Mouse (Mus musculus) liver, adult 2 months (tissue): ENCODE results near the gene Uck1. TPM values are rescaled to one million over a fixed set of nuclear protein-coding genes. Genes with fewer than 3 reads are reported as not detected.
A peak's percentile ranks its signal among the peaks of the same experiment; 100 is the strongest.

ENCODE experiments used
- DNase-seq: peaks from one replicate; pipeline ENCODE4 v3.0.0-alpha.2; 2011; ENCODE audit warnings: low read depth, low spot score; ENCODE audit errors: extremely low read depth
- H3K27ac ChIP-seq: fragments of 200-500 bp; replicated peaks from 2 replicates; pipeline ENCODE4 v1.5.1; 2012; ENCODE audit warnings: low read depth, mild to moderate bottlenecking, control low read depth, inconsistent platforms, low read length; ENCODE audit not compliant: insufficient read depth
- H3K27me3 ChIP-seq: fragments of 200-500 bp; 2 replicates; pipeline ENCODE4 v1.6.1; 2012; ENCODE audit warnings: mild to moderate bottlenecking, moderate library complexity, low read length, inconsistent platforms; ENCODE audit not compliant: control insufficient read depth, insufficient read depth
- H3K36me3 ChIP-seq: fragments of 200-500 bp; 2 replicates; pipeline ENCODE4 v1.6.1; 2012; ENCODE audit warnings: low read length, inconsistent platforms; ENCODE audit not compliant: control insufficient read depth, insufficient read depth
- H3K4me1 ChIP-seq: fragments of 200-500 bp; 2 replicates; pipeline ENCODE4 v1.6.1; 2011; ENCODE audit warnings: low read length; ENCODE audit not compliant: control insufficient read depth, insufficient read depth
- H3K4me3 ChIP-seq: fragments of 200-500 bp; 2 replicates; pipeline ENCODE4 v1.5.1; 2011; ENCODE audit warnings: low read depth, mild to moderate bottlenecking, control low read depth, low read length, moderate library complexity; ENCODE audit not compliant: insufficient read depth
- H3K79me2 ChIP-seq: fragments of 200-500 bp; 2 replicates; pipeline ENCODE4 v1.6.1; 2012; ENCODE audit warnings: inconsistent platforms, mild to moderate bottlenecking, low read length, moderate library complexity; ENCODE audit not compliant: control insufficient read depth, insufficient read depth
- H3K9ac ChIP-seq: fragments of 200-500 bp; 2 replicates; pipeline ENCODE4 v1.6.1; 2012; ENCODE audit warnings: low read depth, mild to moderate bottlenecking, control low read depth, inconsistent platforms, low read length
- CTCF ChIP-seq: fragments of 200-500 bp; IDR thresholded peaks from 2 replicates; pipeline ENCODE4 v1.5.1; 2011; ENCODE audit warnings: low read depth, low read length, control low read depth
- POLR2A ChIP-seq: fragments of 200-500 bp; IDR thresholded peaks from 2 replicates; pipeline ENCODE4 v1.6.1; 2011; ENCODE audit warnings: low read length, control low read depth; ENCODE audit not compliant: insufficient read depth; ENCODE audit errors: extremely low read depth
- WGBS: fragments of 180-500 bp; shearing (Covaris S2); methylation state at CpG from one replicate; pipeline ENCODE4 v1.1.7; 2018; 5-methylcytosine and 5-hydroxymethylcytosine counted together
- polyA plus RNA-seq: library from polyadenylated mRNA; depleted of rRNA; stranded (reverse); fragments of >200 nt; gene quantifications from 2 replicates; pipeline ENCODE4 v1.2.3, GENCODE M21; 2012
- total RNA-seq: library from RNA; depleted of rRNA; stranded (reverse); fragments of >200 nt; gene quantifications from 2 replicates; pipeline ENCODE4 v1.2.3, GENCODE M21; 2014

The Uck1 gene
- total and polyA plus RNA-seq, 2 experiments, result 36.7 to 66.1 TPM

DNA sequence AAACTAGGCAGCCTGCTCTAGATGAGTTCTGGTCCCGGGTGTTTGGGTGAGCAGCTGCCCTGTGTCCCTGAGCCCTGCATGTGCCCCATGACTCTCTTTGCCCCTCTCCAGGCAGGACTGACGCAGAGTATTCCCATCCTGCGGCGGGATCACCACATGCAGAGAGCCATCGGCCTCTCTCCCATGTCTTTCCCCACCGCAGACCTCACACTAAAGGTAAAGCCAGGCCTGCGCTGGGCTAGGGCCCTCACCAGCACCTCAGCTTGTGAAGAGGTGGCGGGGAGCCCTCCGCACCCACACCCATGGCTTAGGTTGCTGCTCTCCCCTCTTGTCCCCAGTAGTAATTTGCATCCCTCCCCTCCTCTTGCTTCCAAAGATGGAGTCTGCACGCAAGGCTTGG lies 39.0 kb downstream of the Uck1 start:
- peaks cover 33% of the 10 kb centered on the region; the same call in 1 of the 2 replicates for H3K36me3 ChIP-seq
- H3K4me3 ChIP-seq, result no peak overlapping the region

GRCm38 (mm10) chr2:32220021-32220420 lies 39.9 kb downstream of the Uck1 start:
- peaks cover 33% of the 10 kb centered on the region; the same call in 1 of the 2 replicates for H3K36me3 ChIP-seq
- no peak for DNase-seq
- no peak overlapping the region for H3K27ac ChIP-seq

More for the DNA sequence above, 39.0 kb downstream of the Uck1 start:
- no peak for DNase-seq
- 98% methylated on average over 10 of the region's 10 CpGs for WGBS
- Histone ChIP-seq H3K27me3 (no peaks in the 10 kb centered on the region), H3K4me1 (no peaks in the 10 kb centered on the region), H3K9ac (no peak overlapping the region), H3K27ac (no peak overlapping the region), H3K79me2 (no peaks in the 10 kb centered on the region)
- no peak for TF ChIP-seq POLR2A

DNA sequence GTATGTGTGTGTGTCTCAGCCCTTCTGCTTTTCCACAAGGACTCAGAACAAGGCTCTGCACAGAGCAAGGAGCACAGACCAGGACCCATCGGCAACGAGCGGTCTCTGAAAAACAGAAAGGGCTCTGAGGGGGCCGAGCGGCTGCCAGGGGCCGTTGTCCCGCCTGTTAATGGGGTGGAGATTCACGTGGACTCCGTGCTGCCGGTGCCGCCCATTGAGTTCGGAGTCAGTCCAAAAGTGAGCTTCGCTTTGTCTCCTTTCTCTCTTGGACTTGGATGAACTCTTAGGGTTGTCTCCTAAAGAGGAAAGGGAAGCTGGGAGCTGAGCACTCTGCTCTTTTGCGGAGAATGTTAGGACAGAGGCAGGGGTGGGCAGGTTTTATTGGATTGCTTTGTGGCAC lies 40.5 kb downstream of the Uck1 start:
- Histone ChIP-seq H3K36me3 (peaks cover 33% of the 10 kb centered on the region; the same call in 1 of the 2 replicates), H3K27ac (no peak overlapping the region), H3K4me3 (no peak overlapping the region), H3K4me1 (no peaks in the 10 kb centered on the region), H3K27me3 (no peaks in the 10 kb centered on the region), H3K9ac (no peak overlapping the region), H3K79me2 (no peaks in the 10 kb centered on the region)
- 95% methylated on average over 14 of the region's 14 CpGs for WGBS
- no peak for DNase-seq
- no peak for TF ChIP-seq POLR2A
- TF ChIP-seq CTCF, result no peak

More at GRCm38 (mm10) chr2:32220021-32220420, 39.9 kb downstream of the Uck1 start:
- H3K4me1 ChIP-seq, result no peaks in the 10 kb centered on the region
- WGBS, result 93% methylated on average over 6 of the region's 6 CpGs
- H3K79me2 ChIP-seq, result no peaks in the 10 kb centered on the region
- no peaks in the 10 kb centered on the region for H3K27me3 ChIP-seq
- TF ChIP-seq CTCF, result no peak
- TF ChIP-seq POLR2A, result no peak
- H3K9ac ChIP-seq, result no peak overlapping the region
- no peak overlapping the region for H3K4me3 ChIP-seq

DNA sequence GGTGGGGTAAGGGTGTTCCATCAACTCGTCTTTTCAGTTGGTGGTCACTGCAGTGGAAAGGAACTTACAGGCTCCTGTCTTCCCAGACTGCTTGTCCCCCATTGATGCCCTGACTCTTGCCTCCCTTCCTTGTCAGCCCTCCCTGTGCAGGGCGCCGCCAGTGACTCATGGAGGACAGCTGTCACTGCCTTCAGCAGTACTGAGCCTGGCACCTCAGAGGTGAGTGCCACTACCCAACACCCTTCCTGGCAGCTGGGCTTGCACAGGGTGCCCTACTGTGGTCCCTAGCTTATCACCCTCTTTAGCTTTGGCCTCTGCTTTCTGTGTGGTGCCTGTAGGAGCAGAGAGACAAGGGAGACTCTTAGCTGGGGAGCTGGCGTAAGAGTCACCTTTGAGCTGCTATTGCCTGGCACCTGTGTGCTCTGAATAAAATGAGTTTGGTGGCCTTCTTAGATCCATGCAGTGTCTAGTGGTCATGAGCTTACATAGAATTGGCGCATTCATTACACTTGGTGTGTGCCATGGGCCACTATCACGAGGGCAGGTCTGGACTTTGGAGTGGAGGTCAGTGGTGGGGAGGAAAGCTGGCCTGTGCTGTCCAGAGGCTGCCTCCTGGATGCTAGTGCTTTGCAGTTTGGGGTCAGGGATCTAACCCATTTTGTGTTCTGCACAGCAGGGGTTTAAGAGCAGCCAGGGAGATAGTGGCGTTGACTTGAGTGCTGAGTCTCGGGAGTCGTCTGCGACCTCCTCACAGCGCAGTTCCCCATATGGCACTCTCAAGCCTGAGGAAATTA lies 41.2 kb downstream of the Uck1 start:
- Histone ChIP-seq H3K27me3 (no peaks in the 10 kb centered on the region), H3K4me1 (no peaks in the 10 kb centered on the region), H3K36me3 (peaks cover 31% of the 10 kb centered on the region; the same call in 1 of the 2 replicates), H3K9ac (no peak overlapping the region), H3K79me2 (no peaks in the 10 kb centered on the region), H3K4me3 (no peak overlapping the region), H3K27ac (no peak overlapping the region)
- 88% methylated on average over 11 of the region's 11 CpGs for WGBS
- no peak for TF ChIP-seq POLR2A
- no peak for TF ChIP-seq CTCF
- peak; percentile 10 for DNase-seq

DNA sequence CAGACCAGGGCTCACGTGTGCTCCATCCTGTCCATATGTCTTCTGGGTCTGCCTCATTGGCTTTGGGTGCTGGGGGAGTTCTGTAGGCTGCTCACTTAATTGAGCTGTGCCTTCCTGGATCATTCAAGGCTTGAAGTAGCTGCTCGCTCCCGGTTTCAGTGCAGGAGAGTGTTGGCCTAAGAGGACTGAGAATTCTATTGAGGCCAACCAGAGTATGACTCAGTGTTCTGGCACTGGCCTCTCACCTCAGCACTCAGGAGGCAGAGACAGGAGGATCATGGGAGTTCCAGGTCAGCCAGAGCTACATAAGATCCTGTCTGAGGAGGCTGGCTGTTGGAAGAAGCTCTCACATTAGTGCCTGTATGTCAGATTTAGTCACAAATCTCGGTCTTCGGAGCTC lies 41.8 kb downstream of the Uck1 start:
- Histone ChIP-seq H3K9ac (no peak overlapping the region), H3K79me2 (no peaks in the 10 kb centered on the region), H3K27ac (no peak overlapping the region), H3K4me3 (no peak overlapping the region), H3K27me3 (no peaks in the 10 kb centered on the region), H3K4me1 (no peaks in the 10 kb centered on the region), H3K36me3 (peaks cover 32% of the 10 kb centered on the region; the same call in 1 of the 2 replicates)
- no peak for TF ChIP-seq CTCF
- no peak for TF ChIP-seq POLR2A
- DNase-seq, result no peak
- 94% methylated on average over 5 of the region's 5 CpGs for WGBS

DNA sequence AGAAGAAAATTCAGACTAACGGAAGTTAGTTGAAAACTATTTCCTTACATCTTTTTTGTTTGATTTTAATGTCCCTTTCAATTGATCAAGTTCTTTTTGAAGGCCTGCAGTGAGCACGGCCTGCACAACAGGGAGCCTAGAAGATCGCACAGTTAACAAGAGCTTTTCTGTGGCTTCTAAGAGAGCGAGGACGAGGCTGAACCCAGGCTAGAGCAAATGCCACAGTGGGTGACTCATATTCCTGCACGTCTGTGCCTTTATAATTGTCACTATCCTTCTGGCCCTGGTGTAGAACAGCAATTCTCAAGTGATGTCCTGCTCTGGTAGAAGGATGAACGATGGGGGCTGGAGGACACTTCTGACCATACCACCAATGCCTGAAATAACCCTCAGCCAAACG lies 42.3 kb downstream of the Uck1 start:
- no peak overlapping the region for H3K27ac ChIP-seq
- TF ChIP-seq POLR2A, result no peak
- TF ChIP-seq CTCF, result no peak

More for the DNA sequence above, 42.3 kb downstream of the Uck1 start:
- no peak overlapping the region for H3K9ac ChIP-seq
- H3K36me3 ChIP-seq, result peaks cover 32% of the 10 kb centered on the region
- 92% methylated on average over 8 of the region's 8 CpGs for WGBS
- H3K4me1 ChIP-seq, result no peaks in the 10 kb centered on the region
- H3K27me3 ChIP-seq, result no peaks in the 10 kb centered on the region
- H3K4me3 ChIP-seq, result no peak overlapping the region
- no peak for DNase-seq
- H3K79me2 ChIP-seq, result no peaks in the 10 kb centered on the region
